In genomic region chr1:175025781-175026309, GRCm38 (mm10) we compare ENCODE assay signal across 15 mouse cellular contexts.
"Had no signal": no experiment of that assay in that cellular context is flagged by ENCODE, and none has a peak within 500 bp of the region (broad histone marks: within the 10 kb centered on the region; RNA-seq: fewer than 3 reads in every experiment).

No protein-coding gene starts in this region.

- H3K4me2 ChIP-seq: limb, embryonic 13.5 days; liver, embryonic 11.5 days; liver, embryonic 15.5 days; midbrain, embryonic 12.5 days; stomach, embryonic 15.5 days had no signal

- H3K4me3 ChIP-seq: limb, embryonic 13.5 days; liver, embryonic 15.5 days; megakaryocyte, embryonic 14.5 days; midbrain, embryonic 12.5 days; stomach, embryonic 15.5 days had no signal

- H3K9ac ChIP-seq: limb, embryonic 13.5 days; liver, embryonic 15.5 days; midbrain, embryonic 12.5 days; stomach, embryonic 15.5 days had no signal

- DNase-seq: kidney, adult 11 months; kidney, adult 9 months; kidney, postnatal 10 days; layer of hippocampus, adult 9-11 months; lung, adult 2 months; lung, postnatal 10 days; spleen, adult 18-20 months; thymus, postnatal 4 days had no signal

- H3K36me3 ChIP-seq: limb, embryonic 13.5 days; liver, embryonic 15.5 days; midbrain, embryonic 12.5 days; stomach, embryonic 15.5 days had no signal

- H3K27me3 ChIP-seq: limb, embryonic 13.5 days; liver, embryonic 15.5 days; megakaryocyte, embryonic 14.5 days; midbrain, embryonic 12.5 days; stomach, embryonic 15.5 days had no signal

- H3K4me1 ChIP-seq: liver, embryonic 15.5 days; megakaryocyte, embryonic 14.5 days; stomach, embryonic 15.5 days had no signal

- H3K27ac ChIP-seq: limb, embryonic 13.5 days; liver, embryonic 15.5 days; macrophage; midbrain, embryonic 12.5 days; stomach, embryonic 15.5 days had no signal

- H3K9me3 ChIP-seq: limb, embryonic 13.5 days; liver, embryonic 15.5 days; megakaryocyte, embryonic 14.5 days; midbrain, embryonic 12.5 days; stomach, embryonic 15.5 days had no signal
